Mouse (Mus musculus) right cerebral cortex, postnatal 25 days (tissue): ENCODE results near the gene Mymx.

ENCODE experiments used
- DNase-seq: peaks from one replicate; pipeline ENCODE4 v3.0.0; 2022

Mymx gene

DNA sequence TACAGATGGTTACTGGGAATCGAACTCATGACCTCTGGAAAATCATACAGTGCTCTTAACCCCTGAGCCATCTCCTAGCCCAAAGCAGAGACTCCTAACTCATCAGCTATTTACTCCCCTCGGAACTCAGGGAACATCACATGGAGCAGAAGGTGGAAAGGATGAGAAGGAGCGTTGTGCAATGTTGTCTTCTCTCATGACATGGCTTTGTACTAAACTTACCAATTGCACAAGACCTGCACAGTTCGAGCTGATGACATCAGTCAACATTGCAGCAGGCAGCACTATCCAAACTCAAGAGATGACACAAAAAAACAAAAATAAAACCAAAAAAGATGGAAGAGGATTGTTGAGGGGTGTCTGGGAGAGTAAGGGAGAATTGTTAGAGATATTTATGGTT is 6.5 kb upstream of the Mymx start:
- DNase-seq = no peak

DNA sequence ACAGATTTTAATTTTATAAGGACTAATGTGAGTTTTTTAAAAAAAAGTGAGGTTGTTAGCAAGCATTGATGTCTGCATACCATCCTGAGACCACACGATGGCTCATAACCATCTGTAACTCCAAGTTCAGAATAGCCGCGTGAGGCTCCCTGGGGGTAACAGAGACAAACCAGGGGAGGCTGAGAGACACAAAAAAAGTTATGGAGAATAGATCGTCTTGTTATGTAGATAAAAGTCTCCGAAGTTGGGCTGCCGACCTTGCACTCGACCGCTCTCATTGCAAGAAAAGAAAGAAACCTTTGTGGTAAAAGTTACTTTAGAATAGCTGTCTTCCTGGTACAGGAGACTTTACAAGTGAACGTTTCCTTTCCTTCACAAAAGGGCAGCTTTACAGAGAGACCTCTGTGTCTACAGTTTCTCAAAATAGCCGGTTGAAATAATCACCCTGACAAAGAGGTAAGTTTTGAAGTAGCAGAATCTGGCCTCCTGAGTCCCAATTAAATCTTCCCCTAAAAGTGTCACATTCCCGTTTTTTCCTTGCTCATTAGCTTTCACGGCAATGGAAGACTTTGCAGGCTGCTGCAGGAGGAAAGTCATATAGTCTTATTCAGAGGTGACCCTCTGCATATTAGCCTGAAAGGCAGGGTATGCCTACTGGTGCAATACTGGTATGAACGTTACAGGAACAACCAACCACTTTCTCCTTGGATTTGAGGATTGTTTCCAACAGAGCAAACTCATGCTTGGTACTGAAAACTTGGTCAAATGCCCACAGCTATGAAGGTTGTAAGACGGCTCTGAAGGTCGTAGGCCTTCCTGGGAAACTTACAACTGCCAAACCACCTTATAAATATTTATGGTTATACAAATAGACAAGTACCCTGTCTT is 5.3 kb upstream of the Mymx start:
- DNase-seq = no peak

DNA sequence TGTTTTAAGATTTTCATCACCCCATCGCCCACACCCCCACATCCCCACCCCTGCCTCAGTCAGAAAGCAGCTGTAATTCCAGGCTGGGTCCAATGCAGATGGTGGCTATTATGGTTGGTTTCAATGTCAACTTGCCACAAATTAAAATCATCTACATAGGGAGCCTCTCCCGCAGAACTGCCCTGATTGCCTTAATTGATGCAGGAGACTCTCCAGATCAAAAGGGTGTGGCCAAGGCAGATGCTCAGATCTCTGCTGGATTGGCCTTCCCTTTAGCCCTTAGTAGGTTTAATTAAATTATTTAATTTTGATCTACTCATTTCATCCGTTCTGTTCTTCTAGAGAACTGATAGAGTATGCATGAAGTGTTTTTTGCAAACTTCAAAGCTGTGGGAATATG is 1.1 kb upstream of the Mymx start:
- DNase-seq = no peak

DNA sequence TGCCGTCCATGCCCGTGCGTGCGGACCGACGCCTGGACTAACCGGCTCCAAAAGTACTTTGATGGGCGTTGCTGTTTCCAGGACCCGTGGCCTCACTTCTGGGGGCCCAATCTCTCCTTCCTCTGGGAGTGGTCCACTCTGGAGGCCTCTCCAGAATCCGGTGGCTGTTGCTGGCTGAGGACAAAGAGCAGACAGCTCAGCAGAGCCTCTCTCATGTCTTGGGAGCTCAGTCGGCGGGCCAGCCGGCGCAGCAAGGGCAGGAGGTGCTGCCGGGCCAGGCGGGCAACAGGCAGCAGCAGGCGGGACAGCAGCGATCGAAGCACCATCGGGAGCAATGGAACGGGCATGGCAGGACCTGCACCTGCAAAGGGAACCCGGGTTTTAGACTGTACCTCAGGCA is 577 bp downstream of the Mymx start:
- no peak for DNase-seq

DNA sequence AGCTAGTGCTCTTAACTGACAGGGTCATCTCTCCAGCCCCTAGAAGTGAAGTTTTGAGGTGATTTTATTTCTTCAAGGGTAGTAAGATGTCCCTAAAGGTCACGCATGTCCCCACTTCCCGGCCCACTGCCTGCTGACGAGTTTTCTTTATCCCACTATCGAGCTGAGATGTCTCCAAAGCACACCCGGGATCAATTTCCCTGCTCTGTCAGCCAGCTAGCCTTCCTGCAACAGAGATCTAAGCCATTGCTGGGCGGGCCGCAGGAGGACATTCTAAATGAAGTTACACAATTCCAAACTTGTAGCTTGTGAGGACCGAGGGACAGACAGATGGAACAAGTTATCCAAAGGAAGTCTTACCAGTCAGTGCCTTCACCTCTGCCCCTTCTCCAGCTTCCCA is 1.6 kb downstream of the Mymx start:
- DNase-seq = no peak

DNA sequence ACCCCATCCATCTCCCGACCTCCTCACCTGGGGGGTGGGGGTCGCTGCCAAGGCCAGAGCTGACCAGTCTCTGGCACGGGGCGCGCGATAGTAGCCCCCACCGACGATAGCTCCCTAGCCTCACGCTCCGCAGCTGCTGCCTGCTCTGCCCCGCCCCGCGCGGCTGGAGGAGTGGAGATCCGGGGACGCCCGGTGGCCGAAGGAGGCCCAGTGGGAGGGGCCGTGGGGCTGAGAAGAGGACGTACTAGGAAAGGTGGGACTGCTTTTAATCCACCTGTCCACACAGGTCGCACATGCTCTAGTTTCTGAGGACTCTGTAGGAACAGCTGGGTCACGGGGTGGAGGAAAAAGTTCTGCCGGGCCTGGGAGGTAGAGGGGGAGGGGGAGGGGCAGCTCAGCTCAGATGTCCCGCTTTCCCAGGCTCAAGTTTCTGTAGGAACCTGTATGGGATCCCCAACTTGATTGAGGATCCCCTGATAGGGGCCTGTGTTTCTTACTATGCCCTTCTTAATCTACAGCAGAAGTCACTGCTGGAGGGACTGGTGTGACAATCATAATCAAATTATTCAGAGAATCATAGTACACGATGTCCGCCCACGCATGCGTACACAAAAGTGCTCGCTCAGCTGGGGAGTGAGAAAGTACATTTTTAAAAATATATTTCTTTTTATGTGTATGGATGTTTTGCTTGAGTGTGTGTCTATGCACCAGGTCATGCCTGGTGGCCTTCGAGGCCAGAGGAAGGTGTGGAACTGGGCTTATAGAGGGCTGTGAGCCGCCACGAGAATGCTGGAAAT is 2.3 kb downstream of the Mymx start, which contains the start of gene Slc29a1:
TSS of gene Slc29a1 (minus strand) at position 161 of the 797 bp plus-strand sequence.
- no peak for DNase-seq

DNA sequence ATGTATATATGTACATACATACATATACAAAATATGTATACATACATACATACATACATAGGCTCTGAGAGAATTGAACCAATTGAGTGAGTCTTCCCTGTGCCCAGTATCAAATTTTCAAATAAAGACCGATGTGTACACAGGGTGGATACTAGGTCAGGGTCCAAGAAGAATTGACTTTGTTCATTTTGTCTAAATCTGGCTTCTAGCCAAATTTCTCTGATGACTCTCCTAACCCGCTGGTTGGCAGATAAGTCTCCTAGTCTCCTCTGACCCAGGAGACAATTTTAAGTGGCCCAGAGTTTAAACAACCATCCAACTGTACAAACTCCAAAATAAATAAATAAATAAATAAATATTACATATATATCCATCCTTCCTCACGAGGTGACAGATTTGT is 3.0 kb downstream of the Mymx start:
- DNase-seq = no peak

DNA sequence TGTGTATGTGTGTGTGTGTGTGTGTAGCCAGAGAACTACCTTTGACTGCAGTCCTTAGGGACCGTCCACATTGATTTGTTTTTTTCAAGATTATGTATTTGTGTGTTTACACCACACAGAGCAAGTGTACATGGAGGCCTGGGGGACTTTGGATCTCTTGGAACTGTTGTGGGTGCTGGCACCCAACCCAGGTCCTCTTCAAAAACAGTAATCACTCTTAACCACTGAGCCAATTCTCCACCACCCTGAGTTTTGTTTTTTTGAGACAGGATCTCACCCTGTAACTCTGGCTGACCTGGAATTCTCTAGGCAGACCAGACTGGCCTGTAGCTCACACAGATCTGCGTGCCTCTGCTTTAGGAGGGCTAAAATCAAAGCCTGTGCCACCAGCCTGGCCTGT is 3.5 kb downstream of the Mymx start:
- DNase-seq = no peak

DNA sequence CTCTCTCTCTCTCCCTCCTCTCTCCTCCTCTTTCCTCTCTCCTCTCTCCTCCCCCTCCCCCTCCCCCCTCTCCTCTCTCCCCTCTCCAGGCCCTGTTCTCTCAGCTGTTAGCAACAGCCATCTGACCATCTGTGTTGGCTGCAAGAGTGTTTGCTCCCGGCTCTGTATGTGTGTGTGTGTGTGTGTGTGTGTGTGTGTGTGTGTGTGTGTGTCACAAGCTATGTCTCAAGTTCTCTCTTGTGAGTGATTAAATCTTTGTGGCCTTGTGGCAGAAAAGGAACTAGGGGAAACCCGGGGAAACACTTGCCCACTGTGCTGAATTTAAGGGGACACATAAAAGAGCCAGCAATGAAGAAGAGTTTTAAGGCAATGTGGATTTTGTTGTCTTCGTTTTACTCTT is 4.1 kb downstream of the Mymx start:
- DNase-seq = no peak

DNA sequence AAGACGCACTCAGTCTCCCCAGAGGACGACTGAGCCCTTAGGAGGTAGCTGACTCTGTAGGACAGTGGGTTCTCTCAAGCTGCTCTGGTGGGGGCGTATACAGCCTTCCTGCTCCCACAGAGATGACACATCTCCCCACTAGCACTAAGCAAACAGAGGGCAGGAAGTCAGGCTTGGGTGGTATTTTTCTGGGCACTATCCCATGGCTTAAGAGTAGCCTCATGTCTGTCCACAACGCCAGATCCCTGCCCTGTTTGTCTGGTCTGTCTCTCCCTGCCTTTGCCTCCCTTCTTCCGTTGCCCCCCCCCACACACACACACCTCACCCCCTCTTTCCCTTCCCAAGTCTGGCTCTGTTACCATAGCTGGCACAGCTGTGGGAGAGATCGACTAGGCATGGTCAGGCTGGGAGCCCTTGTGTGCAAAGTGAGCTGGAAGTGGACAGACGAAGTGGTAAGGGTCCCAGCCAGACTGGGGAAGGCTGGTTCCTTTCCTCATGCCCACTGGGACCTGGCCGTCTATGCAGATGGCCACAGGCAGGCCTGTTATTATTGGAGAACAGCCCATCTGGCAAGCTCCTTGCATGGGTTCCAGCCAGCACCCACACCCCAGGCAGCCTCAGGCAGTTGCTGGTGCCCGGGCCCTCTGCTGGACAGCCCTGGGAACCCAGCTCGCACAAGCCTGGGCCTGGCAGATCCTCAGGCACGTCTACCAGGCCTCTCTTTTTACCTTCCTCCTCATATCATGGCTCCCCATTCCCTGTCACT is 5.1 kb downstream of the Mymx start:
- peak; percentile 43 for DNase-seq

DNA sequence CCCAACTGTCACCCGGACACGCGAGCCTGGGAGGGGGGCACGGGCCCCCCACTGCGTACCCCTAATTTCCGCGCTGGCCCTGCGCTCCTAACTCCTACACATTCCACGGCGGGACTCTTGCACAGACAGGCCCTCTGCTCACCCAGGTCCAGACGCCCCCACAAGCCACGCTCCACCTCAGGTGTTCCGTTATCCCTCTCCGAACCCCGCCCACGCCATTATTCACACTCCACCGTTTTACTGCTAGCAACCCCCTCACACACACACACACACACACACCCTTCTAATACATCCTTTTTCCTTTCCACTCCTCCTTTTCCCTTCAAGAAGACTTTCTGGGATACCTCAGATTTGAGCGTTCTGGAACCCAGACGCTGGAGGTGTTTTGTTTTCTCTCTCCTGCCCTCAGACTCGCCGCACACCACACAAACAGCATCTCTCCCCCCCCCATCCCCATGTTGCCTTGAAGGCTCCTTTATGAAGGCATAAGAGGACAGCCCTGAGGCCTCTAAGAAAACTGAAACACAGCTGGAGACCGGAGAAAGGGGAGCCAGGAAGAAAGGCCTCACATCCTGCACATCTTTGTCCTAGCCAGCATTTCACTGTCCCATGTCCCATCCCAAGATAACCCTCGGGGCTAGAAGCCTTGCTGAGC is 6.0 kb downstream of the Mymx start:
- DNase-seq = no peak

DNA sequence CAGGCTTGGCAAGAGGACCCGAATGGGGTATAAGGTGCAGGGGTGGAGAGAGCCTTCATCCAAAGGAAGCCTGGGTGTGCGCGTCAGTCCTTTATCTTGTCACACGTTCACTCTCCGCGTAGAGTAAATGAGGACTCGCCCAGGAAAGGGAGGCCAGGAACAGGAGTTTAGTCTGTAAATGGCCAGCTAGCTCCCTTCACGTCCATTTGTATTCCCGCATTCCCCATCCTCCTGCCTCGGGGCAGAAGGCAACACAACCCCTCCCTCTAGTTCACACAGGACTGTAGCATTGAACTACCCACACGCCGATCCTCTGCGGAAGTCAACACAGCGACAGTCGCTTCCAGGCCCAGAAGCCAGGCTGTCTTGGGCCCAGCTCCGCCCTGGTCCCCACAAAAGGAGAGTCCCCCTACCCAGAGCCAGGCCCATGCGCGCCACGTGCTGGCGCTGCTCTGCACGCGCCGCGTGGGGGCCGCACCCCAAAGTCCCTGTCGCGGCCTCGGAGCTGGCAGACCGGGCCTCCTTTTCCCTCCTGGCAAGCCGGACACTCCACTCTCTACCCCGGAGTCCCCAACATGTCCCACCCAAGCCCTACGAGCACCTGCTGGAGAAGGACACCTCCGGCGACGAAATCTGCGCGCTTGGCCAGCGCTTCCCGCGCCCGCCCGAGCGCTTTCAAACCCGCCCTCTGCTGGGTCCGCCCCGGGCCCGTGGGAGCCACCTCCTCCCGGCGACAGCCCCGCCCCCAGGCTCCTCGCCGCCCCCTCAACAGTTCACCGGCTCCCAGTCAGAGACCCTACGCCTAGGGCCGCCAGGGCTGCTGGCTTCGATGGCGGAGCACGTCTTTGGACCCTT is 6.8 kb downstream of the Mymx start:
- DNase-seq = peak; percentile 52

DNA sequence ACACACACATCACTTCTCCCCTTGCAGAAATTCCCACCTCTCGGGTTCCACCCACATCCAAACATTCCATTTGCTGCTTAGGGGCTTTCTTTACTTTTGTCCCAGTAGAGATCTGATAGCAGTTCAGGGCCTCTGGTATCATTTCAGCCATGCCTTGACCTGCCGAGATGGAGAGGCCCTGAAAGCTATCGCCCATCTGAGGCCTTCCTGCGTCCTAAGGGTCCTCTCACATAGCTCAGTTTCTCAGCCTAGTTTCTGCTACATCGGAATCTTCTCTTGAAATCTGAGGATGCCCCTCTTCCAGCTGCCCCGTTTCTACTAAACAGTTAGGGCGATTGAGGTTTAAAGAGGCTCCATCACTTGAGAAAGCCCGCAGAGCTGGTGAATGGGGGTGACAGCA is 7.7 kb downstream of the Mymx start:
- DNase-seq = no peak

DNA sequence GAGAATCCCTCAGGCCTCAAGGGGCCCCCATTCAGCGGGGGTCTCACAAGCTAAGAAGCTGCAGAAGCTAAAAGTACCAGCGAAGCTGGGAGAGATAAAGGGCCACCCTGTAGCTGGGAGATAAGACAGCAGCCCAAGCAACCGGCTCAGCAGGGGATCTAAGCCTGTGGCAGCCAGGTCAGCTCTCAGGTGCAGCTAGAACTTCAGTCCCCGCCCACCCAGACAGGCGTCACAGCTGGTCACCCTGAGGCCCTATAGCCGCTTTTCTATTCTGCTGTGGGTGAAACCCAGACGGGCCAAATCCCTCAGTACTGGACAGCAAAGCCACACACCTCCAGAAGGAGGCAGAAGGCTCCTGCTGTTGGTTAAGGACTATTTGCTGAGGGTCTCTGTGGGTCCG is 8.4 kb downstream of the Mymx start:
- no peak for DNase-seq

DNA sequence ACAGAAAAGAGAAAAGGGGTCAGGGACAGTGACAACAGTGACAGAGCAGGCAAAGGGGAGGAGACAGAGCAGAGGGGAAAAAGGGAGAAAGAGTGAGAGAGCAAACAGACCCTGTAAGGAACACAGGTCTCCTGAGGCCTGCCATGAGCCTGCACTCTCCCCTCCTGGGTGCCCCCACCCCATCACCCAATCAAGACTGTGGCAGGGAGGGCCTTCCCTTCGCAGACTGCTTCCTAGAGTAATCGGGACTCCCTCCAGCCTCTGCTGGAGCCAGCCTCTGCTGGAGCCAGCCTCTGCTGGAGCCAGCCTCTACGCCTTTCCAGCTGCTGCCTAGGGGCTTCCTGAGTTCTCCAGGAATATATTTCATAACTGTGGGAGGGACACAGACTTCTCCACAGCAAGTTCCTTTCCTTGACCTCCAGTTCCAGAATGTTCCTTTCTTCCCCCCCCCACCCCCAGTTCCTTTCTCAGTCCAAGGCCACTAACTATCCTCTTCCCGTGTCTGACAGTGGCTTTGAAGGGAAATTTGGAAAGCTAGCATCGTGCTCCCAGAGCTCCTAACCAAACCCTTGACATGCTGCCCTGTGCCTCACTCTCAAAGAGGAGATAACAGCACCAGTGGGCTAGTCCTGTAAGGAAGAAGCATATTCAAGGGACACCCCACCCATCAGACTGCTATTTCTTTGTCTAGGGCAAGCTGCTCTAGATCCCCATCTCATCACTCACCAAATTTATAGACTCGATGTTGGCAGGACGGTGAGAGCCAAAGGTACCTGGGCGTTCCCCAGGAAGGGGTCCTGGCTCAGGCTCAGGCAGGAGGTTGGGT is 9.1 kb downstream of the Mymx start:
- DNase-seq = no peak

DNA sequence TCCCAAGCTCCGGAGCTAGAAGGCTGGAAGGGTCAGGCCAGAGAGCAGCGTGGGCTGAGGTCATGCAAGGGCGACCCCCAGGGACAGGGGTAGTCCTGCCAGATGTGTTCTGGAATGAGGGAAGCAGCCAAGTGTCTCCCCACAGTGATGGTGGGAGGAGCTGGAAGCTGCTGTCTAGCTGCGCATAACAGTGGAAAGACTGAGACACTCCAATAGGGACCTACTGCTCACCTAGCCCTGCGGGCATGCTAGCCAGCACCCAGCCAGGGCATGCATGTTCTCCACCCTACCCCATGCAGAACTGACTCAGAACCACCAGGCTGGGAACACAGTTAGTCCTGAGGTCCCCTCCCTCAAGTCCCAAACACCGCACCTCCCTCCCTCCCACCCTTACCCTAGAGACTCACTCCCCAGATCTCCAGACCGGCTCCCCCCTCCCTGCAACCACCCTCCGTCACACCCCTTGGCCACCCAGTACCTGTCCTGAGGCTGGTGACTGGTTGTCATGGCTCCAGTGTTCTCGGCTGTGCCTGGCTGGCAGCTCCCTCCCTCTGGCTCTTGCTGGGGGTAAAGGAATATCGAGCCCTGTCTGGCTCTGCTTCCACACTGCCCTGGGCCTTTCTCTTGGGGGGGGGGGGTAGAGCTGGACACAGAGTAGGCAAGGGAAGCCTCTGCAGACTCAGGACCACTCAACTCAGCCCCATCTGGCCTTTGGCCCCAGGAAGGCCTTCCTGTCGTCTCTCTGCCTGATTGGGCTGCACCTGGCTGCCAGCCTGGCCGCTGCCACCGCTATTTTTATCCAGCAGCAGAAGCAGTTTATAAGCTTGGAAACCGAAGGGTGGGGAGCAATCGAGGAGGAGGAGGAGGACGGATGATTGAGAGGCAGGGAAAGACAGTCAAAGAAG is 9.9 kb downstream of the Mymx start:
- no peak for DNase-seq

DNA sequence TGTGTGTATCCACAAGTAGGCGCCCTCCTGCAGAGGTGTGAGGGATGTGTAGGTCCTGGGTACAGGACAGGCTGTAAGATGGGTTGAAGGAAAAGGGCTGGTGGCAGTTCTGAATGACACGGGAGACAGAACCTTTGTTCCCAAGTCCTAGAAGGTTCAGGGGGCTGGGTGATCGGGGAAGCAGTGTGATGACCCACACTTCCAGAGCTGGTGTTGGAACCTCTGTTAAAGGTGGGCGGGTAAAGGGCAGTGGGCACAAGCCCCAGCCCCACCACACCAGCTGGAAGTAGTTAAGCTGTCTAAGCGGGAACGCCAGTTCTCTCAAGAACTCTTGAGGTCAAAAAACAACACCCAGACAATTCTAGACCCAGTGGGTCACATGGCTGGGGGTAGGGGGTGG is 11.5 kb downstream of the Mymx start:
- no peak for DNase-seq

DNA sequence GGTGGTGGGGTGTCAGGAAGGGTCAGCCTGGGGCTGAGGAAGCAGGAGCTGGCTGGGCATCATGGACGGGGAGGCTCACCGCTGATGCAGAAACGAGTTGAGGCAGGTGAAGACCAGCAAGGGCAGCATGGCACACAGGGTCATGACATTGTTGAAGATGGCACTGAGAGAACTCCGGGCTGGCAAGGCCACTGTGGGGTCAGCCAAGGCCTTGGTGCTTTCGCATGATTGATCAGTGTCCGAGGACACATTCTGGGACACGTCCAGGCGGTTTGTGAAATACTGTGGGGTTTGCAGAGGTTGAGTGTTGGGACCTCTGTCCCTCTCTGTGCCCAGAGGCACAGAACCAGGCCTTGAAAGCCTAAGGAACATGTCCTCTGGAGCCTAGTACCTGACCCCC is 12.1 kb downstream of the Mymx start:
- no peak for DNase-seq

DNA sequence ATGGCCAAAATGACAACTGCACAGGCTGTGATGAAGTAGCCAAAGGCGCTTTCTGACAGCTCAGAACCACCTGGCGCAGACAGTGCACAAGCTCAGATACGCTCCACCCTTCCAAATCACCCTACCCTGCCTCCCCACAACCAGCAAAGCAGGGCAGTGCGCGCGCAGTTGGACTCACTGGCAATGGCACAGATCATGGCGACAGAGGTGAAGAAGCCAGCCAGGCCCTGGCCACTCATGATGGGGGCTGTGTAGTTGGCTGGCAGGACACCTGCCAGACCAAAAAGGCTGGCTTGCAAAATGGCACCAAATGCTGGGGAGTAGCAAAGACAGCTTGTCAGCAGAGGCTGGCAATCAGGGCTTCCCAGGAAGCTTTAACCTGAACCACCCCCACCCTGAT is 12.7 kb downstream of the Mymx start:
- no peak for DNase-seq

DNA sequence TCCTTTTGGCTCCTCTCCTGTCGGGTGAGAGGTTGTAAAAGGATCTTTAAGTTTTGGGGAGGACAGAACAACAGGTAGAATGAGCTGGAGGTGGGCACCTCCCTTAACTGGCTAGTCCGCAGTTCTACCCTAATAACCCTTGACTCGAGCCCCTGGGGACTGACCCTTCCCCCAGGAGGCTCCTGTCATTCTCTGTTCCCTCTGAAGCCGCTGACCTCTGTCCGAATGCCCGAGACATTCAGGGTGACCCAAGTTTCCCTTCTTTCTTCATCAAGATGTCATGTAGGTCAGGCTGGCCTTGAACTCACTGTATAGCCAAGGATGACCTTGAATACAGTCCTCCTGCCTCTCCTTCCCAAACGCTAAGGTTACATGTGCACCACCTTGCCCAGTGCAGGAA is 13.5 kb downstream of the Mymx start:
- no peak for DNase-seq
